Mouse (Mus musculus): ENCODE results near the gene Agpat4. TPM values are rescaled to one million over a fixed set of nuclear protein-coding genes. Genes with fewer than 3 reads are reported as not detected.

Agpat4 gene
- 45.0 and 45.1 TPM in 2 replicates for polyA plus RNA-seq (2016; fragmentation: Nextera tagmentation; extraction: Ambion mirVana)

GRCm38 (mm10) chr17:12118561-12118925 lies at the start of gene Agpat4:
Gene Agpat4, plus strand, starts transcription at chr17:12118704.
- H3K9ac ChIP-seq: peak within 1 kb of the TSS; percentile 75
- no peaks in the 10 kb centered on the region for H3K36me3 ChIP-seq
- peak; percentile 72 for ATAC-seq (ENCODE audit: low FRiP score)
- H3K27me3 ChIP-seq: no peaks in the 10 kb centered on the region
- peak within 1 kb of the TSS; percentile 94 for H3K27ac ChIP-seq
- H3K9me3 ChIP-seq (replicated peaks): no peaks in the 10 kb centered on the region
- WGBS: under 1% methylated on average over 13 of the region's 13 CpGs
- peak within 1 kb of the TSS; percentile 89 for H3K4me2 ChIP-seq (replicated peaks)
- peaks cover 25% of the 10 kb centered on the region for H3K4me1 ChIP-seq
- peak within 1 kb of the TSS; percentile 64 for H3K4me3 ChIP-seq

GRCm38 (mm10) chr17:12076816-12077215 lies 41.7 kb upstream of the Agpat4 start:
- Histone ChIP-seq H3K9ac (no peak overlapping the region), H3K4me1 (peaks cover 5% of the 10 kb centered on the region), H3K4me3 (no peak overlapping the region), H3K27me3 (no peaks in the 10 kb centered on the region), H3K27ac (no peak overlapping the region), H3K9me3 (replicated peaks) (no peaks in the 10 kb centered on the region), H3K4me2 (replicated peaks) (no peak overlapping the region), H3K36me3 (no peaks in the 10 kb centered on the region)
- 33% methylated on average over 2 of the region's 2 CpGs for WGBS
- ATAC-seq (ENCODE audit: low FRiP score): no peak

- Histone ChIP-seq H3K4me1 (peaks cover 5% of the 10 kb centered on the region), H3K36me3 (no peaks in the 10 kb centered on the region), H3K4me2 (replicated peaks) (no peak overlapping the region), H3K9me3 (replicated peaks) (no peaks in the 10 kb centered on the region), H3K9ac (no peak overlapping the region), H3K4me3 (no peak overlapping the region), H3K27me3 (no peaks in the 10 kb centered on the region), H3K27ac (no peak overlapping the region)
- no peak for ATAC-seq (ENCODE audit: low FRiP score)
- WGBS: 51% methylated on average over 20 of the region's 20 CpGs
These were observed 37.6 kb upstream of the Agpat4 start for GRCm38 (mm10) chr17:12080656-12081495.

- no peaks in the 10 kb centered on the region for H3K36me3 ChIP-seq
- H3K27ac ChIP-seq: no peak overlapping the region
- H3K4me1 ChIP-seq: peaks cover 3% of the 10 kb centered on the region
- H3K9ac ChIP-seq: no peak overlapping the region
- WGBS: 86% methylated on average over 5 of the region's 5 CpGs
- H3K27me3 ChIP-seq: no peaks in the 10 kb centered on the region
- no peaks in the 10 kb centered on the region for H3K9me3 ChIP-seq (replicated peaks)
- no peak overlapping the region for H3K4me3 ChIP-seq
- ATAC-seq (ENCODE audit: low FRiP score): no peak
- H3K4me2 ChIP-seq (replicated peaks): no peak overlapping the region
These were observed 36.3 kb upstream of the Agpat4 start for GRCm38 (mm10) chr17:12082201-12082600.

GRCm38 (mm10) chr17:12090261-12090927 lies 28.1 kb upstream of the Agpat4 start:
- H3K9ac ChIP-seq: no peak overlapping the region
- H3K4me1 ChIP-seq: 0 out of 2 replicates have a peak, but pooled peaks cover 2% of the 10 kb centered on the region
- no peak overlapping the region for H3K4me2 ChIP-seq (replicated peaks)
- no peaks in the 10 kb centered on the region for H3K9me3 ChIP-seq (replicated peaks)
- no peak overlapping the region for H3K4me3 ChIP-seq
- no peaks in the 10 kb centered on the region for H3K36me3 ChIP-seq
- ATAC-seq (ENCODE audit: low FRiP score): no peak
- WGBS: 68% methylated on average over 5 of the region's 5 CpGs
- H3K27me3 ChIP-seq: 0 out of 2 replicates have a peak, but pooled peaks cover 3% of the 10 kb centered on the region
- no peak overlapping the region for H3K27ac ChIP-seq

GRCm38 (mm10) chr17:12092901-12093564 lies 25.5 kb upstream of the Agpat4 start:
- H3K9ac ChIP-seq: no peak overlapping the region
- ATAC-seq (ENCODE audit: low FRiP score): no peak
- WGBS: 68% methylated on average over 6 of the region's 6 CpGs
- no peak overlapping the region for H3K4me2 ChIP-seq (replicated peaks)
- no peaks in the 10 kb centered on the region for H3K9me3 ChIP-seq (replicated peaks)
- no peak overlapping the region for H3K27ac ChIP-seq
- H3K4me1 ChIP-seq: 0 out of 2 replicates have a peak, but pooled peaks cover 2% of the 10 kb centered on the region
- H3K36me3 ChIP-seq: no peaks in the 10 kb centered on the region
- no peak overlapping the region for H3K4me3 ChIP-seq
- H3K27me3 ChIP-seq: 0 out of 2 replicates have a peak, but pooled peaks cover 3% of the 10 kb centered on the region

GRCm38 (mm10) chr17:12094016-12094415 lies 24.5 kb upstream of the Agpat4 start:
- H3K9ac ChIP-seq: no peak overlapping the region
- no peak overlapping the region for H3K4me2 ChIP-seq (replicated peaks)
- no peaks in the 10 kb centered on the region for H3K9me3 ChIP-seq (replicated peaks)
- 100% methylated on average over 1 of the region's 1 CpGs for WGBS
- 0 out of 2 replicates have a peak, but pooled peaks cover 2% of the 10 kb centered on the region for H3K4me1 ChIP-seq
- ATAC-seq (ENCODE audit: low FRiP score): no peak
- no peak overlapping the region for H3K27ac ChIP-seq
- no peak overlapping the region for H3K4me3 ChIP-seq
- no peaks in the 10 kb centered on the region for H3K27me3 ChIP-seq
- no peaks in the 10 kb centered on the region for H3K36me3 ChIP-seq

- peaks cover 5% of the 10 kb centered on the region; the same call in 1 of the 2 replicates for H3K9me3 ChIP-seq (replicated peaks)
- H3K36me3 ChIP-seq: no peaks in the 10 kb centered on the region
- 0 out of 2 replicates have a peak, but pooled peaks cover 1% of the 10 kb centered on the region for H3K4me1 ChIP-seq
- WGBS: 80% methylated on average over 9 of the region's 9 CpGs
- H3K9ac ChIP-seq: no peak overlapping the region
- H3K4me2 ChIP-seq (replicated peaks): no peak overlapping the region
- ATAC-seq (ENCODE audit: low FRiP score): no peak
- no peaks in the 10 kb centered on the region for H3K27me3 ChIP-seq
- no peak overlapping the region for H3K27ac ChIP-seq
- H3K4me3 ChIP-seq: no peak overlapping the region
These were observed 23.5 kb upstream of the Agpat4 start for GRCm38 (mm10) chr17:12094827-12095590.

GRCm38 (mm10) chr17:12099415-12099814 lies 19.1 kb upstream of the Agpat4 start:
- no peak for ATAC-seq (ENCODE audit: low FRiP score)
- H3K4me3 ChIP-seq: no peak overlapping the region
- H3K4me1 ChIP-seq: no peaks in the 10 kb centered on the region
- H3K36me3 ChIP-seq: no peaks in the 10 kb centered on the region
- H3K4me2 ChIP-seq (replicated peaks): no peak overlapping the region
- H3K27me3 ChIP-seq: no peaks in the 10 kb centered on the region
- no peak overlapping the region for H3K27ac ChIP-seq
- H3K9me3 ChIP-seq (replicated peaks): peaks cover 5% of the 10 kb centered on the region; the same call in 1 of the 2 replicates
- no peak overlapping the region for H3K9ac ChIP-seq

GRCm38 (mm10) chr17:12102326-12102725 lies 16.2 kb upstream of the Agpat4 start:
- no peaks in the 10 kb centered on the region for H3K36me3 ChIP-seq
- WGBS: 97% methylated on average over 10 of the region's 10 CpGs
- no peak overlapping the region for H3K4me2 ChIP-seq (replicated peaks)
- H3K27me3 ChIP-seq: no peaks in the 10 kb centered on the region
- no peaks in the 10 kb centered on the region for H3K4me1 ChIP-seq
- peaks cover 5% of the 10 kb centered on the region; the same call in 1 of the 2 replicates for H3K9me3 ChIP-seq (replicated peaks)
- no peak overlapping the region for H3K9ac ChIP-seq
- no peak overlapping the region for H3K27ac ChIP-seq
- no peak overlapping the region for H3K4me3 ChIP-seq
- no peak for ATAC-seq (ENCODE audit: low FRiP score)

GRCm38 (mm10) chr17:12103781-12104180 lies 14.7 kb upstream of the Agpat4 start:
- peaks cover 5% of the 10 kb centered on the region; the same call in 1 of the 2 replicates for H3K9me3 ChIP-seq (replicated peaks)
- no peaks in the 10 kb centered on the region for H3K36me3 ChIP-seq
- no peaks in the 10 kb centered on the region for H3K27me3 ChIP-seq
- no peak overlapping the region for H3K4me2 ChIP-seq (replicated peaks)
- H3K9ac ChIP-seq: no peak overlapping the region
- H3K27ac ChIP-seq: no peak overlapping the region
- 81% methylated on average over 6 of the region's 6 CpGs for WGBS
- no peak overlapping the region for H3K4me3 ChIP-seq
- no peaks in the 10 kb centered on the region for H3K4me1 ChIP-seq
- no peak for ATAC-seq (ENCODE audit: low FRiP score)
